Mouse (Mus musculus) thymus, adult 2 months (tissue): Measurements from ENCODE around the gene Zbtb14.

Source experiments
- CTCF ChIP-seq: fragments of 200-500 bp; IDR thresholded peaks from 2 replicates; pipeline ENCODE4 v1.5.1; 2012; ENCODE audit warnings: mild to moderate bottlenecking, control low read depth, low read length, moderate library complexity, borderline replicate concordance; ENCODE audit not compliant: control insufficient read depth, poor library complexity, insufficient read depth; ENCODE audit errors: extremely low read depth
- POLR2A ChIP-seq: fragments of 200-500 bp; IDR thresholded peaks from 2 replicates; pipeline ENCODE4 v1.6.1; 2012; ENCODE audit warnings: mild to moderate bottlenecking, low read length, control low read depth, moderate library complexity; ENCODE audit not compliant: control insufficient read depth, poor library complexity, insufficient read depth; ENCODE audit errors: extremely low read depth

- TF ChIP-seq CTCF (no peak), POLR2A (no peak)
These were observed 55.0 kb downstream of the Zbtb14 start for GRCm38 (mm10) chr17:69437836-69438235.
